Mouse (Mus musculus) CH12.LX (cell line): ENCODE data around the gene Dpf1.

Source experiments
- BHLHE40 ChIP-seq: IDR thresholded peaks from 2 replicates; pipeline ENCODE4 v1.6.1; 2011; ENCODE audit warnings: mild to moderate bottlenecking, low read depth, low read length, improper control_type of control experiment
- CTCF ChIP-seq, 2 experiments: IDR thresholded peaks in 1 of 2; conservative IDR thresholded peaks in 1 of 2; 2 replicates each; pipeline ENCODE4 v1.5.1; 2011 to 2012; ENCODE audit warnings: low read depth in 2 of 2, low read length in 2 of 2, improper control_type of control experiment in 1 of 2, inconsistent platforms in 1 of 2, mild to moderate bottlenecking in 1 of 2, moderate library complexity in 1 of 2
- ELF1 ChIP-seq: IDR thresholded peaks from 2 replicates; pipeline ENCODE4 v1.6.1; 2014; ENCODE audit warnings: low read depth, mild to moderate bottlenecking, inconsistent platforms, low read length, improper control_type of control experiment
- MAFK ChIP-seq: IDR thresholded peaks from 2 replicates; pipeline ENCODE4 v1.6.1; 2011; ENCODE audit warnings: low read length, improper control_type of control experiment; ENCODE audit not compliant: insufficient replicate concordance
- MYC ChIP-seq: IDR thresholded peaks from 2 replicates; pipeline ENCODE4 v1.6.1; 2011; ENCODE audit warnings: low read depth, mild to moderate bottlenecking, improper control_type of control experiment, low read length
- POLR2A ChIP-seq: IDR thresholded peaks from 2 replicates; pipeline ENCODE4 v1.6.1; 2011; ENCODE audit warnings: low read depth, mild to moderate bottlenecking, improper control_type of control experiment, low read length
- SIN3A ChIP-seq: IDR thresholded peaks from 2 replicates; pipeline ENCODE4 v1.6.1; 2012; ENCODE audit warnings: low read length, improper control_type of control experiment, inconsistent platforms
- SMC3 ChIP-seq: IDR thresholded peaks from 2 replicates; pipeline ENCODE4 v1.6.1; 2011; ENCODE audit warnings: low read depth, low read length, improper control_type of control experiment
- ZC3H11A ChIP-seq: IDR thresholded peaks from 2 replicates; pipeline ENCODE4 v1.6.1; 2012; ENCODE audit warnings: low read depth, mild to moderate bottlenecking, inconsistent platforms, low read length, improper control_type of control experiment
- ZNF384 ChIP-seq: IDR thresholded peaks from 2 replicates; pipeline ENCODE4 v1.6.1; 2012; ENCODE audit warnings: low read depth, low read length, improper control_type of control experiment, inconsistent platforms

GRCm38 (mm10) chr7:29338351-29338919, 34.7 kb downstream of the Dpf1 start:
- TF ChIP-seq BHLHE40 (no peak), POLR2A (no peak), CTCF (conservative IDR thresholded peaks at IDR 0.05 in 1 of 2, IDR thresholded peaks at IDR 0.05 in 1 of 2; ENCODE audit: low read depth in 2 of 2, low read length in 2 of 2) (no peak), SIN3A (no peak), MAFK (no peak), ELF1 (no peak), MYC (no peak), ZNF384 (no peak), SMC3 (no peak), ZC3H11A (no peak)
